Mouse (Mus musculus) embryonic facial prominence, embryonic 10.5 days (tissue): ENCODE data around the gene Ier5. TPM values are rescaled to one million over a fixed set of nuclear protein-coding genes. Genes with fewer than 3 reads are reported as not detected.

Experiments
- DNase-seq: peaks from one replicate; pipeline ENCODE4 v3.0.0-alpha.2; 2017; ENCODE audit warnings: low spot score
- H3K27ac ChIP-seq: fragments of 300-500 bp; sonication (generic); replicated peaks from 2 replicates; pipeline ENCODE4 v1.5.1; 2016; ENCODE audit warnings: mild to moderate bottlenecking
- H3K27me3 ChIP-seq: fragments of 300-500 bp; sonication (generic); replicated peaks from 2 replicates; pipeline ENCODE4 v1.6.1; 2016; ENCODE audit warnings: low read depth, mild to moderate bottlenecking; ENCODE audit not compliant: poor library complexity, severe bottlenecking
- H3K36me3 ChIP-seq: fragments of 300-500 bp; sonication (generic); replicated peaks from 2 replicates; pipeline ENCODE4 v1.6.1; 2016; ENCODE audit warnings: mild to moderate bottlenecking, moderate library complexity
- H3K4me1 ChIP-seq: fragments of 300-500 bp; sonication (generic); 2 replicates; pipeline ENCODE4 v1.6.1; 2016
- H3K4me3 ChIP-seq: fragments of 300-500 bp; sonication (generic); 2 replicates; pipeline ENCODE4 v1.5.1; 2016; ENCODE audit warnings: mild to moderate bottlenecking, moderate library complexity
- H3K9me3 ChIP-seq: fragments of 300-500 bp; sonication (generic); 2 replicates; pipeline ENCODE4 v1.6.1; 2016; ENCODE audit warnings: mild to moderate bottlenecking
- WGBS: fragments of 180-500 bp; shearing (Covaris S2); methylation state at CpG from one replicate; pipeline ENCODE4 v1.1.7; 2016; 5-methylcytosine and 5-hydroxymethylcytosine counted together
- polyA plus RNA-seq: library from polyadenylated mRNA; unstranded; fragments of >200 nt; fragmentation: Nextera tagmentation; extraction: Ambion mirVana; gene quantifications from 2 replicates; pipeline ENCODE4 v1.2.1, GENCODE M21; 2016

Gene Ier5
- polyA plus RNA-seq, 1 experiment from 2014 or later, result 4.4 TPM

GRCm38 (mm10) chr1:155097354-155097753, 2.1 kb downstream of the Ier5 start:
- H3K27me3 ChIP-seq, result peaks cover 13% of the 10 kb centered on the region
- no peak for DNase-seq
- H3K27ac ChIP-seq, result peak overlapping the region; percentile 93; the same call in 1 of the 2 replicates
- H3K9me3 ChIP-seq, result no peaks in the 10 kb centered on the region
- WGBS, result 35% methylated on average over 6 of the region's 6 CpGs
- H3K4me3 ChIP-seq, result peak overlapping the region; percentile 99
- peaks cover 48% of the 10 kb centered on the region for H3K4me1 ChIP-seq
- H3K36me3 ChIP-seq, result peaks cover 13% of the 10 kb centered on the region

- Histone ChIP-seq H3K9me3 (no peaks in the 10 kb centered on the region), H3K27me3 (peaks cover 13% of the 10 kb centered on the region), H3K4me3 (peak overlapping the region; percentile 99), H3K27ac (no peak overlapping the region), H3K36me3 (peaks cover 13% of the 10 kb centered on the region), H3K4me1 (peaks cover 54% of the 10 kb centered on the region)
- no peak for DNase-seq
- WGBS, result 82% methylated on average over 4 of the region's 4 CpGs
Measured at GRCm38 (mm10) chr1:155096620-155097261, 2.7 kb downstream of the Ier5 start.

GRCm38 (mm10) chr1:155093971-155094707, 5.3 kb downstream of the Ier5 start:
- DNase-seq, result no peak
- H3K9me3 ChIP-seq, result no peaks in the 10 kb centered on the region
- H3K36me3 ChIP-seq, result peaks cover 13% of the 10 kb centered on the region
- peaks cover 61% of the 10 kb centered on the region for H3K4me1 ChIP-seq
- 51% methylated on average over 9 of the region's 9 CpGs for WGBS
- H3K4me3 ChIP-seq, result no peak overlapping the region
- peaks cover 13% of the 10 kb centered on the region for H3K27me3 ChIP-seq
- H3K27ac ChIP-seq, result 0 out of 2 replicates have a peak overlapping the region, but pooled peaks have one; percentile 11

- Histone ChIP-seq H3K27me3 (peaks cover 13% of the 10 kb centered on the region), H3K4me1 (peaks cover 58% of the 10 kb centered on the region), H3K9me3 (no peaks in the 10 kb centered on the region), H3K4me3 (no peak overlapping the region), H3K27ac (peak overlapping the region; percentile 11; the same call in 1 of the 2 replicates), H3K36me3 (peaks cover 13% of the 10 kb centered on the region)
- no peak for DNase-seq
- 22% methylated on average over 4 of the region's 4 CpGs for WGBS
Measured at GRCm38 (mm10) chr1:155093145-155093791, 6.2 kb downstream of the Ier5 start.

- H3K4me1 ChIP-seq, result peaks cover 55% of the 10 kb centered on the region
- peaks cover 13% of the 10 kb centered on the region for H3K36me3 ChIP-seq
- DNase-seq, result peak; percentile 52
- H3K27me3 ChIP-seq, result peaks cover 13% of the 10 kb centered on the region
- H3K9me3 ChIP-seq, result no peaks in the 10 kb centered on the region
- H3K27ac ChIP-seq, result peak overlapping the region; percentile 75
- WGBS, result 27% methylated on average over 14 of the region's 14 CpGs
- no peak overlapping the region for H3K4me3 ChIP-seq
Measured at GRCm38 (mm10) chr1:155091842-155092800, 7.3 kb downstream of the Ier5 start.

GRCm38 (mm10) chr1:155091374-155091841, 8.0 kb downstream of the Ier5 start:
- Histone ChIP-seq H3K9me3 (no peaks in the 10 kb centered on the region), H3K4me3 (no peak overlapping the region), H3K4me1 (peaks cover 55% of the 10 kb centered on the region), H3K27me3 (peaks cover 13% of the 10 kb centered on the region), H3K36me3 (peaks cover 13% of the 10 kb centered on the region), H3K27ac (peak overlapping the region; percentile 75; the same call in 1 of the 2 replicates)
- no peak for DNase-seq
- WGBS, result 80% methylated on average over 7 of the region's 7 CpGs

GRCm38 (mm10) chr1:155090736-155091135, 8.7 kb downstream of the Ier5 start:
- no peak for DNase-seq
- no peaks in the 10 kb centered on the region for H3K9me3 ChIP-seq
- peaks cover 60% of the 10 kb centered on the region for H3K4me1 ChIP-seq
- H3K27me3 ChIP-seq, result peaks cover 13% of the 10 kb centered on the region
- H3K4me3 ChIP-seq, result no peak overlapping the region
- 0 out of 2 replicates have a peak overlapping the region, but pooled peaks have one; percentile 14 for H3K27ac ChIP-seq
- 80% methylated on average over 1 of the region's 1 CpGs for WGBS
- peaks cover 10% of the 10 kb centered on the region for H3K36me3 ChIP-seq

GRCm38 (mm10) chr1:155090327-155090726, 9.1 kb downstream of the Ier5 start:
- peaks cover 13% of the 10 kb centered on the region for H3K27me3 ChIP-seq
- no peaks in the 10 kb centered on the region for H3K9me3 ChIP-seq
- WGBS, result 93% methylated on average over 7 of the region's 7 CpGs
- peaks cover 64% of the 10 kb centered on the region for H3K4me1 ChIP-seq
- H3K27ac ChIP-seq, result 0 out of 2 replicates have a peak overlapping the region, but pooled peaks have one; percentile 14
- H3K36me3 ChIP-seq, result peaks cover 6% of the 10 kb centered on the region
- no peak for DNase-seq
- H3K4me3 ChIP-seq, result no peak overlapping the region

- peaks cover 18% of the 10 kb centered on the region for H3K27me3 ChIP-seq
- no peak overlapping the region for H3K4me3 ChIP-seq
- no peaks in the 10 kb centered on the region for H3K9me3 ChIP-seq
- 64% methylated on average over 16 of the region's 16 CpGs for WGBS
- peaks cover 77% of the 10 kb centered on the region for H3K4me1 ChIP-seq
- H3K27ac ChIP-seq, result peak overlapping the region; percentile 36
- DNase-seq, result no peak
- no peaks in the 10 kb centered on the region for H3K36me3 ChIP-seq
Measured at GRCm38 (mm10) chr1:155088847-155089603, 10.4 kb downstream of the Ier5 start.

GRCm38 (mm10) chr1:155088046-155088445, 11.4 kb downstream of the Ier5 start:
- H3K27ac ChIP-seq, result no peak overlapping the region

GRCm38 (mm10) chr1:155086893-155087292, 12.5 kb downstream of the Ier5 start:
- H3K27ac ChIP-seq, result peak overlapping the region; percentile 77
- peaks cover 5% of the 10 kb centered on the region for H3K27me3 ChIP-seq
- 9% methylated on average over 4 of the region's 4 CpGs for WGBS
- peaks cover 76% of the 10 kb centered on the region for H3K4me1 ChIP-seq
- H3K36me3 ChIP-seq, result no peaks in the 10 kb centered on the region
- no peak overlapping the region for H3K4me3 ChIP-seq
- no peaks in the 10 kb centered on the region for H3K9me3 ChIP-seq
- DNase-seq, result no peak

More at GRCm38 (mm10) chr1:155088046-155088445, 11.4 kb downstream of the Ier5 start:
- Histone ChIP-seq H3K4me3 (no peak overlapping the region), H3K9me3 (no peaks in the 10 kb centered on the region), H3K4me1 (peaks cover 76% of the 10 kb centered on the region), H3K27me3 (peaks cover 12% of the 10 kb centered on the region), H3K36me3 (no peaks in the 10 kb centered on the region)
- WGBS, result 89% methylated on average over 4 of the region's 4 CpGs
- DNase-seq, result no peak
